Mouse (Mus musculus) neural tube, embryonic 14.5 days (tissue): Measurements from ENCODE around the gene Fgfr2. TPM values are rescaled to one million over a fixed set of nuclear protein-coding genes. Genes with fewer than 3 reads are reported as not detected.

Experiments used
- ATAC-seq: fragments of 200-750 bp; cut with Nextera tagmentation; 2 replicates; pipeline ENCODE4 v1.8.0; 2017; ENCODE audit warnings: low read depth, mild to moderate bottlenecking, moderate TSS enrichment, moderate library complexity
- H3K27ac ChIP-seq: fragments of 300-500 bp; sonication (generic); 2 replicates; pipeline ENCODE4 v1.5.1; 2014; ENCODE audit warnings: low read depth, mild to moderate bottlenecking, control low read depth, low read length, moderate library complexity, mixed read lengths
- H3K27me3 ChIP-seq: fragments of 300-500 bp; sonication (generic); 2 replicates; pipeline ENCODE4 v1.6.1; 2014; ENCODE audit warnings: low read length; ENCODE audit not compliant: control insufficient read depth, insufficient read depth
- H3K36me3 ChIP-seq: fragments of 300-500 bp; sonication (generic); 2 replicates; pipeline ENCODE4 v1.6.1; 2014; ENCODE audit warnings: low read length, mixed read lengths; ENCODE audit not compliant: control insufficient read depth, insufficient read depth
- H3K4me1 ChIP-seq: fragments of 300-500 bp; sonication (generic); 2 replicates; pipeline ENCODE4 v1.6.1; 2014; ENCODE audit warnings: low read length; ENCODE audit not compliant: control insufficient read depth, insufficient read depth
- H3K4me2 ChIP-seq: fragments of 300-500 bp; sonication (generic); 2 replicates; pipeline ENCODE4 v1.6.1; 2014; ENCODE audit warnings: mild to moderate bottlenecking, low read depth, low read length, control low read depth
- H3K4me3 ChIP-seq: fragments of 300-500 bp; sonication (generic); 2 replicates; pipeline ENCODE4 v1.5.1; 2014; ENCODE audit warnings: low read depth, low read length, control low read depth, mixed read lengths
- H3K9ac ChIP-seq: fragments of 300-500 bp; sonication (generic); replicated peaks from 2 replicates; pipeline ENCODE4 v1.6.1; 2014; ENCODE audit warnings: low read depth, mild to moderate bottlenecking, control low read depth, low read length, mixed read lengths
- H3K9me3 ChIP-seq: fragments of 300-500 bp; sonication (generic); 2 replicates; pipeline ENCODE4 v1.6.1; 2016; ENCODE audit warnings: low read length; ENCODE audit not compliant: control insufficient read depth
- WGBS: fragments of 180-500 bp; shearing (Covaris S2); extraction: QIAGEN DNeasy Blood & Tissue Kit; methylation state at CpG from one replicate; pipeline ENCODE4 v1.1.7; 2014; 5-methylcytosine and 5-hydroxymethylcytosine counted together
- polyA plus RNA-seq: library from polyadenylated mRNA; unstranded; fragments of >200 nt; fragmentation: Nextera tagmentation; extraction: Ambion mirVana; gene quantifications from 2 replicates; pipeline ENCODE4 v1.2.1, GENCODE M21; 2014

The Fgfr2 gene
- polyA plus RNA-seq, 1 experiment from 2014 or later: 28.1 TPM

DNA sequence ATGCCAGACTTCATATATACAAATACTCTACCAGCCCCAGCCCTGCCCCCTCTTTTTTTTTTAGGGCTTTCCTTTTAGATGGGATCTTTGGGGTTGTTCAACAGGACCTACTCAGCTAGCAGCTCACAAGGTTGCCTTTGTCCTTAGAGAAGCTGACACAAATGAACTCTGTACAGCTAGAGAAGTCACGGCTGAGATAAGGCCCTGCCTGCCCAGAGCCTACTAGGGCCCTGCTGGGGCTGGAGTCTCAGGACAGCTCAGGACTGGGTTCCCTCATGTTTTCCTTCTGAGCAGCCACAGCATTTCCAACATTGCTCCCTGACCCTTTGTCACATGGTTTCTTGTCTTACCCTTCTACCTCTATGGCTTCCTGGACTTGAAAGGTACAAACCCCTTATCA, 2095.6 kb downstream of the Fgfr2 start:
- no peak overlapping the region for H3K9ac ChIP-seq
- no peak overlapping the region for H3K27ac ChIP-seq
- H3K36me3 ChIP-seq: no peaks in the 10 kb centered on the region
- H3K4me1 ChIP-seq: no peaks in the 10 kb centered on the region
- no peak for ATAC-seq
- 80% methylated on average over 1 of the region's 1 CpGs for WGBS
- H3K9me3 ChIP-seq: no peaks in the 10 kb centered on the region
- no peaks in the 10 kb centered on the region for H3K27me3 ChIP-seq
- no peak overlapping the region for H3K4me3 ChIP-seq
- no peak overlapping the region for H3K4me2 ChIP-seq

DNA sequence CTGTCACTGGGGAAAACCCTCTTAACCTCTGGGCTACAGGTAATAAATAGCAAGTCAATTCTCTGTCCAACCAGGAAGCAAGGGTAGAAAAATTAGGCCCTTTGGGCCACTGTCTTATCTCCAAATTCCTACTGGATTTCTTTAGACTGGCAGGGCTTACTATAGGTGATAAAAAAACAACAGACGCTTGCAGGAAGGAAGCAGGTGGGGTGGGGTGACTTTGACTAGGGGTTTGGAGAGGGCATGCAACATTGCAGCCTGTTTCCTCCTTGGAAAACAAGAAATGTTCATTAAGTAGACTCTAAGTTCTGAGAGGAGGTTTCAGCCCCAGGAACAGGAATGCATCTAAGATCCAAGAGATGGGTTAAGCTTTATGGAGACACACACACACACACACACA, 2098.3 kb downstream of the Fgfr2 start:
- ATAC-seq: no peak
- H3K27me3 ChIP-seq: no peaks in the 10 kb centered on the region
- H3K4me2 ChIP-seq: no peak overlapping the region
- H3K9ac ChIP-seq: no peak overlapping the region
- H3K36me3 ChIP-seq: no peaks in the 10 kb centered on the region
- no peaks in the 10 kb centered on the region for H3K9me3 ChIP-seq
- no peaks in the 10 kb centered on the region for H3K4me1 ChIP-seq
- no peak overlapping the region for H3K4me3 ChIP-seq
- 85% methylated on average over 1 of the region's 1 CpGs for WGBS
- H3K27ac ChIP-seq: no peak overlapping the region

DNA sequence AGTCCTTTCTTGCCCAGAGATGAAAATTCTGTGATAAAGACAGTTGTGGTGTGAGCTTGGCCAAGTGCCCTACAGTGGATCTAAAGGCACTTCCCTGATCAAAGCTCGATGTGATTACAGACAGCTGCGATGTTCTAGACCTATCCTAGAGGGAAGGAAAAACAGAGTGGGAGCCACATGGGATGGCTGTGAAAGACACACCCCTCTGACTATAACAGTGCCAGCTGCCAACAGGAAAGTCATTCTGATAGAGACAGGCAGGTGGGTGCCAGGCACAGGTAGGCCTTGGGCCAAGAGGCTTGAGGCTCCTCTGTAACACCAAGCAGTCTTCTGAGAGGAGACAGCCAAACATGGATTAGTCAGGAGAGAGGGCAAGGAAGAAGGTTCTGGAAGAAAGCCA, 2104.0 kb downstream of the Fgfr2 start:
- no peak for ATAC-seq
- no peaks in the 10 kb centered on the region for H3K9me3 ChIP-seq
- H3K36me3 ChIP-seq: no peaks in the 10 kb centered on the region
- H3K4me3 ChIP-seq: no peak overlapping the region
- no peaks in the 10 kb centered on the region for H3K27me3 ChIP-seq
- no peak overlapping the region for H3K4me2 ChIP-seq
- H3K9ac ChIP-seq: no peak overlapping the region
- WGBS: 87% methylated on average over 2 of the region's 2 CpGs
- H3K27ac ChIP-seq: no peak overlapping the region
- H3K4me1 ChIP-seq: no peaks in the 10 kb centered on the region

DNA sequence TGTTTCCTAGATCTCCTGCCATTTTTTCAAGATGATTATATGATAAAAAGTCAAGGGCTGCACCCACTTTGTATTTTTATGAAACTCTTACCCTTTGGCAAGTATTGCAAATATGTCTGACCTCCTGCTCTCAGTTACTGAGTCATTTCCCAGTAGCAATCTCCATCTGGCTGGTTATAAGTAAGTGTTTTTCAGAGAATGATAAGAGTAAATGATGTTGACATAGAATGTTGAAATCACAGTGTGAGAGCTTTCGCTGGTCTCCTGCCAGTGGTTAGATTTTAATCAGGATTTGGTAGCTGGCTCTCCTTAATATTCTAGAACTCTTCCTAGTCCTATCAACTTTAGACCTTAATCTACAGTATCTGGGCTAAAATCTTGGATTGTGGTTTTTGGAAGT, 2111.2 kb downstream of the Fgfr2 start:
- Histone ChIP-seq H3K27ac (no peak overlapping the region), H3K27me3 (no peaks in the 10 kb centered on the region), H3K4me2 (no peak overlapping the region), H3K9me3 (no peaks in the 10 kb centered on the region), H3K4me3 (no peak overlapping the region), H3K4me1 (no peaks in the 10 kb centered on the region), H3K9ac (no peak overlapping the region), H3K36me3 (no peaks in the 10 kb centered on the region)
- no peak for ATAC-seq
- 83% methylated on average over 1 of the region's 1 CpGs for WGBS

DNA sequence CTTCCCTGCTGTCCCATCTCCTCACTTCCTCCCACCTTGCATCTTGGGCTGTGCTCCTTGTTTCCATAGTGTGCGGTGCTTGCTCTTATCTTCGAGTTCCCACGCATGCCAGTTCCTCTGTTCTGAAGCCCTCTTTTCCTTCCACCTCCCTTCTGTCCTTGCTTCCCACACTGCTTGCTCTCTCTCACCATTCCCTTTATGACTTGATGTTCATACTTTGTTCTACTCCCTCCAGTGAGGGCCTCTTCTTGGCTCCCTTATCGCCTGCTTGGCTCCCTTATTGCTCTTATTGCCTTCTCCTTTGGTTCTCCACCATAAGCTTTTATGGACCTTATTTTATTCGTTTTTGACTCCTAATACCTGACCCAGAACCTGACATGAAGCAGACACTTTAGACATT, 2114.0 kb downstream of the Fgfr2 start:
- no peaks in the 10 kb centered on the region for H3K36me3 ChIP-seq
- no peak for ATAC-seq
- H3K27me3 ChIP-seq: no peaks in the 10 kb centered on the region
- no peak overlapping the region for H3K9ac ChIP-seq
- no peaks in the 10 kb centered on the region for H3K9me3 ChIP-seq
- H3K27ac ChIP-seq: no peak overlapping the region
- no peak overlapping the region for H3K4me3 ChIP-seq
- no peaks in the 10 kb centered on the region for H3K4me1 ChIP-seq
- no peak overlapping the region for H3K4me2 ChIP-seq
- 81% methylated on average over 5 of the region's 5 CpGs for WGBS

DNA sequence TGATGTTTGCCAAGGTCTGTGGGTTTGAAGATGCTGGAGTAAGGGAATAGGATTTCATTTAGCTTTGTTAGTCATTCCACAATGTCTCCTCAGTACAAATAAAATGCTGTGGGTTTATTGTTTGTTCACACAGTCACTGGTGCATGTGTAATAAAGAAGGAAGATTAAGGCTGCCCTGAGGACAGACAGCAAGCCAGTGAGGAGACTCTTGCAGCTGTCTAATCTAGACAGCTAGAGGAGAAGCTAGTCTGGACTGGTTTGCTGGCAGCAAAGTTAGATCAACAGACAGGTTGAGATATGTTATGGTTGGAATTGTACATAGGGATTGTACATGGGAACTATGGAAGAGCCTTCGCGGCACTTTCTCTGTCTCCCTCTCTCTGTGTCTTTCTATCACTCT, 2115.9 kb downstream of the Fgfr2 start:
- H3K9me3 ChIP-seq: no peaks in the 10 kb centered on the region
- H3K4me3 ChIP-seq: no peak overlapping the region
- WGBS: 100% methylated on average over 2 of the region's 2 CpGs
- no peak overlapping the region for H3K9ac ChIP-seq
- no peaks in the 10 kb centered on the region for H3K27me3 ChIP-seq
- H3K27ac ChIP-seq: no peak overlapping the region
- H3K4me2 ChIP-seq: no peak overlapping the region
- H3K4me1 ChIP-seq: no peaks in the 10 kb centered on the region
- no peaks in the 10 kb centered on the region for H3K36me3 ChIP-seq
- no peak for ATAC-seq

DNA sequence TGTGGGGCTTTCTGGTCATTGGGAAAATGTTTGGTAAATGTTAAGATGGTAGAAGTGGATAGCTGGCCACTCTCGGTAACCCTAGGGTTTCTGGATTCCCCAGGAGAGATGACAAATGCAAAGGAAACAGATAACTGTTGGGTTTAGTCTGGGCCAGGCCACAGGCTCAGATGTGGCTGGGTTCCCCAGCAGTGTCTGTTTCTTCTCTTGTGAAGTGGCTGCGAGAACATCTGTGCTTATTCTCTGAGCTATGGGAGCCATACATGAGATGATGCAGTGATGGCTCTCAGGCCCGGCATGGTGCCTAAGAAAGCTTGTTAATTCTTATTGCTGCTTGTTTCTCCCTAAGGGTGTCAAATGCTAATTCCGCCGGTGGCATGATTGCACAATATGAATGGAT, 2119.1 kb downstream of the Fgfr2 start:
- no peak for ATAC-seq
- WGBS: 81% methylated on average over 5 of the region's 5 CpGs
- Histone ChIP-seq H3K36me3 (no peaks in the 10 kb centered on the region), H3K4me2 (no peak overlapping the region), H3K9me3 (no peaks in the 10 kb centered on the region), H3K27me3 (no peaks in the 10 kb centered on the region), H3K9ac (no peak overlapping the region), H3K4me3 (no peak overlapping the region), H3K4me1 (no peaks in the 10 kb centered on the region), H3K27ac (no peak overlapping the region)

DNA sequence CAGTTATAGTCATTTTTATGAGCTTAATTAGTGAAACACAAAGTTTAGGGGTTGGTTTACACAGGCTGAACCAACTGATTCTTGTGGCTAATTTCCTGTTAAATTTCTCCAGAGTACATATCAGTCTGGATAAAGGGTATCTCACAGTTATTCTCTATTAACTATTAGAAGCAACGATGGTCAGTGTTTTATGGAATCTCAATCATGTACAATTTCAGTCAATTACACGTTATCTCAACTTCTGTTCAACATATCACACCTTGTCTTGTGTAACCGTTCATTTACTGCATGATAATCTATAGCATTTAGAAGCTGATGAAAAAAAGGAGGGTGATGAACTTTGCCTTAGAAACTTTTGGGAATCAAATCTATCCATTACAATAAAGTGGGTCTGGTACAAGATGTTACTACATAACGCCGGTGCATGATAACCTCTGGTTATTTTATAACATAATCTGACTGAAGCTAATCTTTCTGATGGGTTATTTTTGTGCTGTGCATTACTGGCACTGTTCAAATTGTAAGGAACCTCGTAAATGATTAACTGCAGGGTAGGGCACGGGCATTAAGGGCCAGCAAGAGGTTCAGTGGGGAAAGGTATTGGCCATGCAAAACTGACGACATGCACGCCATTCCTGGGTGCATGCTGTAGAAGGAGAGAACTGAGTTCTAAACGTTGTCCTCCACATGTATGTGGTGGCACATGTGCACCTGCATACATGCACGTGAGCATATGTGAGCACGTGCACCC, 2121.0 kb downstream of the Fgfr2 start:
- no peak overlapping the region for H3K4me3 ChIP-seq
- H3K4me1 ChIP-seq: no peaks in the 10 kb centered on the region
- H3K9me3 ChIP-seq: no peaks in the 10 kb centered on the region
- H3K27me3 ChIP-seq: no peaks in the 10 kb centered on the region
- 90% methylated on average over 12 of the region's 12 CpGs for WGBS
- no peaks in the 10 kb centered on the region for H3K36me3 ChIP-seq
- ATAC-seq: no peak
- H3K4me2 ChIP-seq: no peak overlapping the region
- no peak overlapping the region for H3K27ac ChIP-seq
- no peak overlapping the region for H3K9ac ChIP-seq

DNA sequence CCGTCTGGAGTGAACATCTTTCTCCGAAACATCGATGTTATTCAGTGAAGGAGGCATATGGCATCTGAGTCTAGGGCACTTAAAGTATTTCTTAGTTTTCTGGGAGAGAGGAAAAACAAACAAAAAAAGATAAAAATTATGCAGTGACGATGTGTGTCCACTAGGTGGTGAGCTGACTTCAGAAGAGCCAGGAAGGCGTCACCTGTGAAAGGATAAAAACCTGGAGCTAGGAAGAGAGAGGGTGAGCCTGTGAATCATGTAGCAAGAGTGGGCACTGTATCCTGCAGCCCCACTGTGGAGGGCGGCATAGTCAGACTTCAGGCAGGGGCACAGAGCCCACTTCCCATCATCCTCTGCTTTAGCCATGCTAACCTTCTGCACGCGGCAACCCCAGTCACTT, 2129.2 kb downstream of the Fgfr2 start:
- 52% methylated on average over 8 of the region's 8 CpGs for WGBS
- Histone ChIP-seq H3K27ac (no peak overlapping the region), H3K9me3 (no peaks in the 10 kb centered on the region), H3K9ac (no peak overlapping the region), H3K4me3 (no peak overlapping the region), H3K27me3 (no peaks in the 10 kb centered on the region), H3K36me3 (no peaks in the 10 kb centered on the region), H3K4me2 (no peak overlapping the region), H3K4me1 (no peaks in the 10 kb centered on the region)
- no peak for ATAC-seq
